Mouse (Mus musculus): ENCODE data around the gene Nxf1. TPM values are rescaled to one million over a fixed set of nuclear protein-coding genes. Genes with fewer than 3 reads are reported as not detected.
"Not testable (repeated sequence)": the region's sequence is repeated elsewhere in the genome, so short reads cannot be mapped to it uniquely, and the experiment has no call there.

Gene Nxf1
- 10 to 100 TPM; 32.4 to 33.8 TPM for total RNA-seq (2021)
- long read RNA-seq, experiment 1, transcript Nxf1-201 (21 exons, 2,326 nt): major isoform, 7 of 16 reads
- long read RNA-seq, experiment 1, partial matches to known transcripts: 4 of 16 reads
- long read RNA-seq, experiment 1, other reads (novel, unspliced or antisense): 5 of 16 reads
- long read RNA-seq, experiment 2, transcript Nxf1-201 (21 exons, 2,326 nt): major isoform, 19 of 31 reads
- long read RNA-seq, experiment 2, partial matches to known transcripts: 7 of 31 reads
- long read RNA-seq, experiment 2, other reads (novel, unspliced or antisense): 5 of 31 reads

DNA sequence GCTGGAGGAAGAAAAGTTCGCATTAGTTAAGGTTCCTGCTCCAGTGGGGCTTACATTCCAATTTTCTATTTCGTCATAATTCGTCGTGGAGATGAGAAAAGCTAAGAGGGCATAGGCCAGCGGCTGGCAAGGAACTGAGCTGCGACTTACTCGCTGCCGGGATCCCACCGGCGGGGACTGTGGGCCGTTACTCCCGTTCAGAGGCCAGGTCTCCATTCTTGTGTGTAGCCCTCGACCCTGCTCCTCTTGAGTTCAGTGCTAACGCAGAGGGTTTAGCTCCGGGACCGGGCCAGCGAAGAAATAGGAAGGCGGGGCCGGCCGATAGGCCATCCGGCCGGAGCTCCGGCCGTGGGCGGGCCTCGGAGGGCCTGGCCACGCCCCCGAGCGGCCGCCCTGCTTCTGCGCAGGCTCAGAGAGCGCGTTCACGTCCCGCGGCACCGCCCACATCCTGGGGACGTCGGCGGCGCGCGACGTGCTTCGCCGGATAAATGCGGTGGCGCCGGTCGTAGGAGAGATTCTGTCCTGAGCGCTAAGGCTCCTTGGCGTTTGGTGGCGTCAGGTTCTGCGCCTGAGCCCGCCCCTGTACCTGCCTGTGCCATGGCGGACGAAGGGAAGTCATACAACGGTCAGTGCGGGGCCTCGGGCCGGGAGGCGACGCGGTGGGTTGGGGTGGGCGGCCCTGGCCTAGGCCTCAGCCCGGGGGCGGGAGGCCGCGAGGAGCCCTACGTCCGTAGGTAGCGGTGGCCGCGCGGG lies at the start of gene Nxf1:
Nxf1 (plus strand) TSS at position 439 of the 753 bp plus-strand sequence.
- peak; percentile 93 for DNase-seq

DNA sequence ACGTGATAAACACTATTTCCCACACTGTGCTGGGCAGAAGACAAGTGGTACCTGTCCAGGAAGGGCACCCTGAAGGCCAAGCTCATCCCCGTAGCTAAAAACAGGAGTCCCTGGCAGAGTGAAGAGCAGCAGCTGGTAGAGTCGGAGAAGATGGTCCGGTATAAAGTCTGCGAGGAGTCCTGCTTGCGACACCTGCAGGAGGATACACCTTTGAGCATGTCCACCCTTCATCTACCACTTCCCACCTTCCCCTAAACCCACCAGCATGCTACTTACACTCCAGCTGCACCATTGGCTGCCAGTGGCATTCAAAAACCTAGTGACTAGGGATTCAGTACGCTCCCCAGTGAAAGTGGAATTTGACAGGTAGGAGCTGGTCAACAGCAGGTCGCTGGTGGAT lies 47.9 kb upstream of the Nxf1 start:
- DNase-seq: no peak

DNA sequence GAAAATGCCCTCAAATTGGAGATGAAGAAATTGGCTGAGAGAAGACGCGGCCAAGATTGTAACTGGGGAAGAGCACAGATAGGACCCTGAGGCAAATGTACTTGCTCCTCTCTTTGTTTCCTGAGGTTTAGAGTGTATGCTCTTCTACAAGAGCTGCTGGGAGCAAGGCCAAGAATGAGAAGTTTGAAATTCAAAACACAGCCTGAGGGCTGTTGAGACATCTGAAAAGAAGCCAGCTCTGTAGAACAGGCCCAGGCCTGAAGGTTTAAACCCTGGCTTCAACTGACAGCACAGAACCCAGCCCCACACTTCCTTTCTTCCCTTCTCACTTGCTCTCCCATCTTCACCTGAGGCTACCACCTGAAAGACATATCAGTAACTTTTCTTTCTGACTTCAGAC lies 46.8 kb upstream of the Nxf1 start:
- DNase-seq: no peak

DNA sequence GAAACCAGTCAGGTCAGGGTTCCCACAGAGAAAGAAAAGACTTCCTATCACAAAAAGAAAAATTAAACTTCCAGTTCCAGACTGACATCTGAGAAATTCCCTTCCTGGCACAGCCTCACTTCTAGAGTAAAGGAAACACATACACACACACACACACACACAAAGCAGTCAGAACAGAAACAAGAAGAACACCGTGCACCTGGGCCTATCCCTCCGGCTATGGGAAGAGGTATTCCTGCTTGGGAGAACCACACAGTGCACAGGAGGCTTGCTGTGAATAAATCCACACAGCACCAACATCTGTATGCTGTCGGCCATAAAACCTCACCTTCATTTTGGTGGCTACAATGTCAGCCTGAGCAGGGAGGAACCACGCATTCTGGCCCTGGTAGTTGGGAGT lies 45.4 kb upstream of the Nxf1 start:
- DNase-seq: no peak

DNA sequence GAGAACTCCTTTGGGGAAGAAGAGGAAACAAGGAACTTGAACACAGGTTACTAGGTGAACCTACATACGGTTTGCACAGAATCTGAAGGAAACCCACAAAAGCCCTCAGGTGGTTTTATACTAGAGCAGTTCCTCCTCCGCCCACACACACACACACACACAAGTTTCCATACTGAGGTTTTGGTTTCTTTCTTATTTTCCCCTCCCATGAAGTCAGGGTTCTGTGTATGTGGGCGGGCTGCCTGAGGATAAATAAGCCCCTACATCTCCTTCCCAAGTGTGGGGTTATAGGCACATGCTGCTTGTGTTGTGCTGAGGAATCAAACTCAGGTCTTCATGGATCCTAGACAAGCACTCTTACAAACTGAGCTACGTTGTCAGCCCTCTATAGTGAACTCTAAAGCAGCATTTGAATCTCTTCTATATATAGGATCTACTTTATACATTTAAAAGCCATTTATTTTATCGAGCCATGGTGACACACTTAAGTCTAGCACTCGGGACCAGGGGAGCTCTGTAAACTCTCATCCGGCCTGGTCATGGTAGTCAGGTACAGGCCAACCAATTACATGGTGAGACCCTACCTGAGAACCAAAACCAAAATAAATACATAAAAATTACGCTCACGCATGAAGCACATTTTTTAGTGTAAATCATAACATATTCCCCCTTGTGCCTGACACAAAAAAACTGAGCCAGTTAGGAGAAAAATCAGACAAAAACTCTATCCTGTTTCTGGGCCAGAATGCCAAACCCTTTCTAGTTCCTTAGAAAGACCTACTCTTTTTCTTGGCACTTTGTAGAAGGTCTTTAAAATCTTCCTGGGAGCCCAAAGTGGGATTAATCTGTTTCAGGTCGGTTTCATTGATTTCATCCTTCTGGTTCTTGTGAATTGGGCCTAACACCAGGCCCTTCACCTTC lies 44.7 kb upstream of the Nxf1 start:
- DNase-seq: no peak

DNA sequence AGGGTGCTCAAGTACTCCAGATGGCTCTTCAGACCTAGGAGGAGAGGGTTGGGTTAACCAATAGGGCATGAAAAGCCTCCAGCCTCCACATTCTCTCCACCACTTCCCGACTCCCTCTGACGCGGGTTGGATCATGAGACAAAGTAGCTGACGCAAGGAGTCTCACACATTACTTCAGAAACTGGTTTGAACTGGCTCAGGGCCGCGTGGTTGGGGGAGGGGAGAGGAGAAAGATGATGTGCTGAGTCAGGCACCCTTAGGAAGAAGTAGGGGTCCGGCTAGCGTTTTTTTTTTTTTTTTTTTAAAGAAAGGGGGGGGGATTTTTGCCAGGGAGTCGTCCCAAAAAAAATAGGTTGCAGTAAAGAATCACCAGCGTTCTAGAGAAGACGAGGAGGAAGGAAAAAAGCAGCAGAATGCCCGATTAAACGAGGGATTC lies 44.0 kb upstream of the Nxf1 start:
- DNase-seq: peak; percentile 52

DNA sequence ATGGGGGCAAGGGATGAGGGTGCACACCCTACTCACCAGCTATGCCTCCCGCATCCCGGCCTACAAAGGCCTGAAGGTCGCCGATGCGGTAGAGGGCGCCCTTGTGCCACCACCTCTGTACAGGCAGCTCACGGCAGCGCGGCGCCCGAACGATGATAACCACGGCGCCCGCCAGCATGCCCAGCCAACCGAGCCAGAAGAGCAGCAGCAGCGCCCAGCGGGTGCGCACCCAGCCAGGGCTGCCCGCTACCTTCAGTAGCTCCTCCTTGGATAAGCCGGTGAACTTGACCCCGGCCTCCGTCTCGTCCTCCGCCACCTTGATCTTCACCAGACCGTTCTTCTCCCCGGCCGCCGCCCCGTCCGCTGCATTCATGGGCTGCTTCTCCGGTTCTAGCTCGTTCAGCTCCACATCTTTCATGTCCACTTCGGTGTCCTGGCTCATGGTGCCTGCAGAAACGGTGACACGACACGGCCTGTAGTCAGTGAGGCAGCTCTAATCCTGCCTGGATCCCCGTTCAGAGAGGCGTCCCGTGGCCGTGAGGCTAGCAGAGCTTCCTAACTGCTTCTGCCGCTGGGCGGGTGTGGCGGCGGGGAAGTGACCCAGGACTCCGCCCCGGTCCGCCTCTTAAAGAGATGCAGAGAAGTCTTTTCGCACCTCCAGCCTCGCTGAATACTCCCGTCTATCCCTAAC lies 43.4 kb upstream of the Nxf1 start:
- peak; percentile 89 for DNase-seq

DNA sequence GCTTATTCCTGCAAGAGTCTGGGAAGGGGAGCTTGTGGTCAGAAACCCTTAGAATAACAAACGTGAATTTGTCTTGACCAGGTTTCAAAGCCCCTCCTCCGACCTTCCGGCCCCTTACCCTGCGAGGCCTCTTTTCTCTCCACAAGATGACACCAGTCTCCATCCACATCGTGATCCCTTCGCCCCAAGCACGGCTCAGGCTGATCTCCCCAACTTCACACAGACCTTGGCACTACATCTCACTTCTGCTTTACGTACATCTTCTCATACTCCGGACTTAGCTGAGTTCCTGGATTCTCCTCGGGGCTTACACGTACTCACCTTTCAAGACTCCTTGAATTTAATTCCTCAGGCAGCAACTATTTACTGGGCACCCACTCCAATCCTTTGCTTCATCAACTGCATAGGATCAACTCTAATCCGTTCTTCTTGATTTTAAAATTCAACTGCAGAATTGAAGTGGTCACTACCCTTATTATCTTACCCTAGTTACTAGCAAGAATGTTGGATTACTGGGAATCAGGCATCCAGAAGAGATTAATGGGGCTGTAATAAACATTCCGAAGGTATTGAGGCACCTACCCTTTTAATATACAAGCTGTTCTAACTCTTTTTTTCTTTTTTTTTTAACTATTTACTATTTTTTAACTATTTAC lies 42.7 kb upstream of the Nxf1 start:
- no peak for DNase-seq

DNA sequence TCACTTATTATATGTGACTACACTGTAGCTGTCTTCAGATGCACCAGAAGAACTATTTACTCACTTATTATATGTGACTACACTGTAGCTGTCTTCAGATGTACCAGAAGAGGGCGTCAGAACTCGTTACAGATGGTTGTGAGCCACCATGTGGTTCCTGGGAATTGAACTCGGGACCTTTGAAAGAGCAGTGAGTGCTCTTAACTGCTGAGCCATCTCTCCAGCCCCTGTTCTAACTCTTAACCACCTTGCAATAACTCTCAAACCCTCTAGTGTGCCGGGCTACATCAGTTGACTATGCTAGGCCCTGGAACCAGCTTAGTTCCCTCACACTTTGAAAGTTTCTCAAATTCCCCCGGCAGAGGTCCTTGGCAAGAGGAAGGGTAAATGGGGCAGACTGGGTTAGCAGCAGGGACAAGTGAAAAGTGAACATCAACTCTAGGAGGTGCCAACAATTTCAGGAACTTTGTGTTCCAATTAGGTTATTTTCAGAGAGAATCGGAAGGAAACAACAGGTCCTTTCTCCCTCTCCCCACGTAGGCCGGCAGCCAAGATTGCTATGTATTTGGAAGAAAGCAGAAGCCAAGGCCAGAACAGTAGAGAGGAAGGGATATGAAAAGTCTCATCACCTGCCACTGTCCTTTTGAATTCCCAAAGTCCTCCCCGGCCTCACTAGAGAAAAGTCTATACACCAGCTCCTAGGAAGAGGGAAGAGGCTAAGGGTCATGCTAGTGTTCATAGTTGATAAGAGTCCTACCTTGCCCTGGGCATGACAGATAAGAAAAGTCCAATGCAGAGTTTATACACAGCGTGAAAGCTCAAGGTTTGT lies 42.0 kb upstream of the Nxf1 start:
- DNase-seq: no peak

DNA sequence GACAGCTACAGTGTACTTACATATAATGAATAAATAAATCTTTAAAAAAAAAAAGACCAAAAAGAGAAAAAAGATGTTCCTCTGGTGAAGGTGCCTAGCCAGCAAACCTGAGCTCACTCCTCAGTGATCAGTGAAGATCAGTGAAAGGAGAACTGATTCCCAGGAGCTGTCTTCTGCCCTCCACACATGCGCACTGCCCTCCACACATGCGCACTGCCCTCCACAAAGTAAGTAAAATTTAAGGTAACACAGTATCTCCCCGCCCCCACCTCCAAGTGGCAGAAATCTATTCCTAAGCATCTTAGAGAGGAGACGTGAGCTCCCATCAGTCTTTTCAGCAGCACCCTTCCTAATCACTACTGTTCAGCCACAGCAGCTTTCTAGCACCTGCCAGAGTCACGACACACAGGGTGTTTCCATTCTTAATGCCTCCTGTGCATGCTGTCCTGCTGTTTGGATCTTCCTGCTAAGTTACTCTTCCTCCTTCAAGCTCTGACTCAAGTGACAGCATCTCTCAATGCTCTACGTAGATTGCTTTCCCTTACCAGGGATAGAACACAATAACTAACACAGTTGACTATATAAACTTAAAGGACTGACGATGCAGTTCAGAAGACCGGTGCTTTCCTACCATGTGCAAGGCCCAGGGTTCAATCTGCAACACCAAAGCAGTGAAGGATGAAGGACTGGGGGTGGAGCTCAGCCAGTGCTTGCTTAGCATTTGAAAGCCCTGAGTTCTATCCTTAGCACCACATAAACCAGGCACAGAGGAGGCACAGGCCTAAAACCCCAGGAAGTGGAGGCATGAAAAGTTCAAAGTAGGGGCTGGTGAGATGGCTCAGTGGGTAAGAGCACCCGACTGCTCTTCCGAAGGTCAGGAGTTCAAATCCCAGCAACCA lies 40.8 kb upstream of the Nxf1 start:
- no peak for DNase-seq

DNA sequence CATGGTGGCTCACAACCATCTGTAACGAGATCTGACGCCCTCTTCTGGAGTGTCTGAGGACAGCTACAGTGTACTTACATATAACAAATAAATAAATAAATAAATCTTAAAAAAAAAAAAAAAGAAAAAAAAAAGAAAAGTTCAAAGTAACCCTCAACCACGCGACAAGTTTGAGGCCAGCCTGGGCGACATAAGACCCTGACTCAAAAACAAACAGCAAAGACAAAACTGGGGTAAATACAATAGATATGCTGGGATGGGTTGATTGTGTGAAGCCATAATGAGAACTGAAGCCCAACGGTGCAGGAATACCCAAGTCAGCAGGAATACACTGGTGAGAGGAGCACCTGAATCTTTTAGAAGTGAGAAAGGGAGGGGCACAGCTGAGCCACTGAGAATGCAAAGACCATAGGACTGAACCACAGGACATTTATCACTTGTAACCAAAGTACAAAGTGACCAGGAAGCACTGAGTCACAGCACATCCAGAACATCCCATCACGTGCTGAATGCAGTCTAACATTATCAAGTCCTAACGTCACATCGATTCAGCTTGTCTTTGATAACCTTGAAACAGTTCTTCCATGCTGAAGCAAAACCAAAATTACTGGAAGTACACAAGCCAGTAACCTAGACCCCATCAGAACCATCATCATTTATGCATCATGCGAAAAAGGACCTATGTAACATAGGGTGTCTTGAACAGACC lies 40.0 kb upstream of the Nxf1 start:
- no peak for DNase-seq

DNA sequence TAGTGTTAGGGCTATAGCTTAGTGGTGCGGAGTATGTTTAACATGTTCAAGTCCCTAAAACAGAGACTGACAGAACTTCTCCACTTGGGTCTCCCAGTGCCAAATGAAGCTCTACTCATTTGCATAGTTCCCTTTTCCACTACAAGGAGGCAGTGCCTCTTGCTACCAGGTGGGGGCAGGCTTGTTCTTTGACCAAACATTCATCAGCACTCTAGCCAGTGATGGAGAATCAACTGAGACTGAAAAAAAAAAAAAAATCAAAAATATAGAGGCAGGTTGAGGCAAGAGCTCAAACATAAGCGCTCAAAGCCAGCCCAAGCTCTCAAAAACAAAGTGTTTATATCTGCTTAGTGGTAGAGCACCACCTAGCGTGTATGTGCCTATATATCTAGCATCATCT lies 38.5 kb upstream of the Nxf1 start:
- DNase-seq: peak; percentile 43

DNA sequence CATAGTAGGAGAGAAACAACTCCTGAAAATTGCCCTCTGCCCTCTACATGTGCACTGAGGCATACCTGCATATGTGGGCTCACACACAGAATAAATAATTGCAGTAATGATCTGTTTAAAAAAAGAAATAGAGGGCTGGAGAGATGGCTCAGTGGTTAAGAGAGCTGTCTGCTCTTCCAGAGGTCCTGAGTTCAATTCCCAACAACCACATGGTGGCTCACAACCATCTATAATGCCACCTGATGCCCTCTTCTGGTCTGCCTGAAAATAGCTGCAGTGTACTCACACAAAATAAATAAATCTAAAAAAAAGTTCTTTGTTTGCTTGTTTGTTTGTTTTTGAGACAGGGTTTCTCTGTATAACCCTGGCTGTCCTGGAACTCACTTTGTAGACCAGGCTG lies 37.8 kb upstream of the Nxf1 start:
- DNase-seq: not testable (repeated sequence)

DNA sequence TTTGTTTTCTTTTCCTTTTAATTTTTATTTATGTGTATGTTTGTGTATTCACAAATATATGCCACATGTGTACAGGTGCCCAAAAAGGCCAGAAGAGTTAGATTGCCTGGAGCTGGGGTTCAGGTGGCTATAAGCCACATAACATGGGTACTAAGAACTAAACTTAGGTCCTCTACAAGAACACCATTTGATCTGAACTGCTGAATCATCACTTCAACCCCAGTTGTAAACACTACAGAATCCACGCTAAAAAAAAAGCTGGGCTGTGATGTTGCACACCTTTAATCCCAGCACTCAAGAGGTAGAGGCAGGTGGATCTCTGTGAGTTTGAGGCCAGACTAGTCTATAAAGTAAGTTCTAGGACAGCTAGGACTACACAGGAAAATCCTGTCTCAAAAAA lies 35.5 kb upstream of the Nxf1 start:
- no peak for DNase-seq

DNA sequence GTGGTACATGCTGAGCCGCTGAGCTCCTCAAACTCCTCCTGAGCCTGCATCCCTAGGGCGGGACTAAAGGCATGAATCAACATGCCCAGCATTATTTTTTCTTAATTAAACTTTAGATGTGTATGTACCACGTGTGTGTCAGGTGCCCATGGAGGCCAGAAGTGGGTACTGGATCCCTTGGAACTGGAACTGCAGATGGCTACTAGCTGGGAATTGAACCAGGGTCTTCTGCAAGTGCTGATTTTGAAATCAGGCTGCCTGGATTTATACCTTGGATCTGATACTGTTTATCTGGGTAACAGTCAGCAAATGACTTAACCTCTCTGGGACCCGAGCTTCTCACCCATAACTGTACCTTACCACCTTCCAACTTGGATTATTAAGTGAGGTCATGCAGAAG lies 34.9 kb upstream of the Nxf1 start:
- no peak for DNase-seq

DNA sequence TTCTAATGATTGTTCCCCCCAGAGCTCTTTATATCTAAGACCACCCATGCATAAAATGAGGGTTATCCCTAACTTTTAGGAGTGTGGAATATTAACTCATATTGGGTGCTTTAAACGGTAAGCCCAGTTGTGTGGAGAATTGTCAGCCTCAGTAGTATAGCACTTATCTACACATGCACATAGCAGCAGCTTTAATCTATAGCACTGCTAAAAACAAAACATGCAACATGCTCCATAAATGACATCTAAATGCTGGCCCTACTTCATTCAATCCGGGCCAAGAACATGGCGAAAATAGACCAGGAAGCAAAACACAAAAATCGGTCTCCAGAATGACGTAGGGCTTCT lies 34.3 kb upstream of the Nxf1 start:
- DNase-seq: no peak

DNA sequence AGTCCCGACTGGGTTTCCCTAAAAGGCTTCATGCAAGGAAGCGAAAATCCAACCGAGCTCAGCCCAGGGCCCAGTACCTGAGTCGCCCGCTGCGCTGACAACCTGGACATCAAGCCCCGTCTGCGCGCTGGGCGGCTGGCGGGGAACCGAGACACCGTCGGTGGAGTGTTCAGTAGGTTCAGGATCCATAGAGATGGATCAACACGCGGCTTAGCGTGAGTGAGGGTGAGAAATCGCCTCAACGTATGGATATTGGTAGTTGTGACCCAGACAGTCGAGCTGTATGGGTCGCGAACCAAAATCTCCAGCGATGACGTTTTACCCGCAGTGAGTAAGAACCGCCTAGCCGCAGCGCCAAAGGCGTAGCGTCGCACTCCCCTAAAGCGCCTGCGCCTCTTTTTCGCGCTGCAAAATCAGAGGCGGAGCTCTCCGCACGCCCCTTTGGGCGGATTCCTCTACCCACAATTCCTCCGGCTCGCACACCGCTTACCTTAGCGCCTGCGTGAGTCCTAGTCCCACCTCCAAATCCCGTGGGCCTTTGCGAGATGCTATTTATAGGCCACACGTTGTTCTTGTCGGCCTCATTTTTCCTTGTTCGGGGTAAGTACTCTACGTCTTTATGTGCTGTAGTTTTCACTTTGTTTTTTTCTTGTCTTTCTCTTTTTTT lies 33.8 kb upstream of the Nxf1 start, which contains the start of gene Slc3a2:
Slc3a2 (minus strand) TSS at position 463 of the 667 bp plus-strand sequence.
- peak; percentile 96 for DNase-seq
